Mouse (Mus musculus) T-cell, adult 66 days (primary cell): ENCODE measurements around the gene Rnpc3. TPM values are rescaled to one million over a fixed set of nuclear protein-coding genes. Genes with fewer than 3 reads are reported as not detected.

Experiments used
- total RNA-seq, 2 experiments: library from RNA; stranded (reverse); gene quantifications; 3 replicates in 1 of 2; 4 replicates in 1 of 2; pipeline ENCODE4 v1.2.4; 2023

Gene Rnpc3
- 10 to 100 TPM; 77.6 to 82.2 TPM for total RNA-seq

GRCm38 (mm10) chr3:113629606-113630359 lies at the start of gene Rnpc3:
Gene Rnpc3 (minus strand): TSS chr3:113630149.

DNA sequence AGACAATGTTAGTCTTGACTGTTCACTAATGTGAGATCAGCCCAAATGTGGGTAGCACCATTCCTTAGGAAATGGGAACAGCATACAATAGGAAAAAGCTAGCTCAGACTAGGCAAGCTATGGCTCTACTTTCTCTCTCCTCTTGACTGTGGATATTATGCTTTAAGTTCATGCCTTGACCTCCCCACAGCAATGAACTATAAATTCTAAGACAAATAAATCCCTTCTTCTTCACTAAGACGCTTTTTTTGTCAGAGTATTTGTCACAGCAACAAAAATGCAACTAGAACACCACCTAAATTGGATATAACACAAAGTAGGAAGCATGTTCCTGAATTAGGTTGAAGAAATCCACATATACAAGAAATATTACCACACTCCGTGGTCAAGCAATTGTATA lies 23.4 kb downstream of the Rnpc3 start, which contains the start of gene Amy1:
Gene Amy1, minus strand, starts transcription at position 101 of the 400 bp plus-strand sequence.

Other genes starting within 250 kb of the Rnpc3 start
- gene Amy2a1, start 97.7 kb downstream of the Rnpc3 start, total RNA-seq: not detected
- under 1 TPM; 0.41 to 0.59 TPM for gene Amy1, start 23.4 kb downstream of the Rnpc3 start, total RNA-seq